Mouse (Mus musculus): ENCODE data around the gene 6820408C15Rik. TPM values are rescaled to one million over a fixed set of nuclear protein-coding genes. Genes with fewer than 3 reads are reported as not detected.

6820408C15Rik gene
- 1.0 and 1.4 TPM in 2 replicates for polyA plus RNA-seq (2012; rRNA removed)

GRCm38 (mm10) chr2:152415287-152415686 is at the start of gene 6820408C15Rik:
6820408C15Rik (plus strand) TSS chr2:152415587.

GRCm38 (mm10) chr2:152376345-152376741 is 39.0 kb upstream of the 6820408C15Rik start, which contains the start of gene Nrsn2:
Nrsn2 (minus strand) TSS chr2:152376638.

DNA sequence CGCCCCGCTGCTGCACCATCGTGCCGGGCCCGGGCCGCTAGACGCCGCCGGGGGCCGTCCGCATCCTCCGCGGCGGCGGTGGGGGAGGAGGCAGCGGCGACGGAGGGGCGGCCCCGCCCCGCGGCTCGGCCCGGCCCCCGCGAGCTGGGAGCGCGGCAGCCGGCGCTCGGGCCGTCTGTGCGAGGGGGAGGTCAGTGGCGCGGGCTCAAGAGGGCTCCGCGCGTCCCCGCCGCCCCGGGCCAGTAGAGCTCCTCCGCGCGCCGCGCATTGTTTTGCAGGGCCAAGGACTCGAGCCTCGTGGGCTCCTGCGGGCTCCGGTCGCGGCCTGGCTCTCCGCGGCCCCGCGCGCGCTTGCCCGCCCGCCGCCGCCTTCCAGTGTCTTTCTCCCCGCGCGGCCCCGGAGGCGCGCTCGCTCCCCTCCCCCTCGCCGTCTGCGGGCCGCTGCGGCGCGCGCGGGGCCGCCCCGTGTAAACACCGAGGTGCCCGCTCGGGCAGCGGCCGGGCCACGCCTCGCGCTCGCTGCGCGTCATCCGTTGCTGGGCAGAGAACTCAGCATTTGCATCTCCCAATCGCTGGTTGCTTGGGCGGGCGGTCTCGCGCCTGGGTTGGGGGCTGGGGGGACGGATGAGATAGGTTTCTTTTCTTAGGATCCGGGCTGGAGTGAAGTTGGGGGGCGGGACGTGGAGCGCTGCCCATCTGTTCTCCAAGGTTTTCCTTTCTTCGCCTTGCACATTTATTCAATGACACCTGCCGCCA is 17.5 kb upstream of the 6820408C15Rik start, which contains the start of gene Sox12:
Gene Sox12, minus strand, starts transcription at position 384 of the 756 bp plus-strand sequence.

GRCm38 (mm10) chr2:152414591-152415165 is 709 bp upstream of the 6820408C15Rik start, which contains the start of gene Zcchc3:
Zcchc3 (minus strand) TSS chr2:152415027.

GRCm38 (mm10) chr2:152464570-152465150 is 49.3 kb downstream of the 6820408C15Rik start, which contains the start of gene Defb23:
Defb23 (minus strand) TSS chr2:152464620.

DNA sequence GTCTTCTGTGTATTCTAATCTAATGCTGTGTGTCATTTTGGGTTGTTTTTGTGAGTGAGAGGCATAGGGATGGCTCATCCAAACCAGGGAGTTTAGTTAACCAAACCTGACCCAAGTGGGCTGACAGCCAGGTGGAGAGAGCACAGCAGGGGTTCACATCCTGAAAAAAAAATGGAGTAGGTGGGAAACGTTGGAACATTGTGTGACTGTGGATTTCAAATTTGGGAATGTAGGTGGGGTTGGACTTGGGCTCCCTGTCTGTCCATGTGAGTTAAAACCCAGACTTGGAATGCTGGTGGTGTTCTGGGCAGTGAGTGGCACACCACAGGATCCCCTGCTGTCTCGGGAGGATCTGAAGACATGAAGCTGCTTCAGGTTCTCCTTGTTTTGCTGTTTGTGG is 61.4 kb downstream of the 6820408C15Rik start, which contains the start of gene Defb20:
Gene Defb20, plus strand, starts transcription at position 301 of the 400 bp plus-strand sequence.

DNA sequence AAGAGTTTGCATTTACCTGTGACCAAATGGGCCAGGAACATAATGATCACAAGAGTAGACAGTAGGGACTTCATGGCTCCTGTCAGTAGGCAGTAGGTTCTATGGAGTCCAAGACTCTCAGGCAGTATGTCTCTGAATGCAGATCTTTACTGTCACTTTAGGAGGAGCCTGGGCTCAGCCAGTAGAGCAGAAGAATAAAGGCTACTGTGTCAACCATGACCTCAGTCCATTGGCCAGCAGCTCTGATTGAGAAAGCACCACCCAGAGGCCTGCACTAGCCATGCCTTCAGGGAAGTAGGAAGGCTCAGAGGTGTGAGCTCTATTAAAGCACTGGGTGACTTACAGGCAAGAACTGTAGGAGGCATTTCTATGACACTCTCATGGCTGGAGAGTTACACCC is 74.7 kb downstream of the 6820408C15Rik start, which contains the start of gene Defb22:
Gene Defb22, minus strand, starts transcription at position 101 of the 400 bp plus-strand sequence.

Other genes starting within 250 kb of the 6820408C15Rik start
- gene Csnk2a1, start 188.7 kb upstream of the 6820408C15Rik start, polyA plus RNA-seq (2012; rRNA removed) = 81.5 and 106 TPM in 2 replicates
- 27.5 and 39.2 TPM in 2 replicates for gene Tbc1d20, start 121.8 kb upstream of the 6820408C15Rik start, polyA plus RNA-seq (2012; rRNA removed)
- 145 and 183 TPM in 2 replicates for gene Rbck1, start 82.9 kb upstream of the 6820408C15Rik start, polyA plus RNA-seq (2012; rRNA removed)
- gene Trib3, start 71.6 kb upstream of the 6820408C15Rik start, polyA plus RNA-seq (2012; rRNA removed) = 1.2 and 1.3 TPM in 2 replicates
- 4.1 and 6.5 TPM in 2 replicates for gene Nrsn2, start 38.9 kb upstream of the 6820408C15Rik start, polyA plus RNA-seq (2012; rRNA removed)
- gene Sox12, start 17.5 kb upstream of the 6820408C15Rik start, polyA plus RNA-seq (2012; rRNA removed) = 51.5 and 69.9 TPM in 2 replicates
- gene Zcchc3, start 560 bp upstream of the 6820408C15Rik start, polyA plus RNA-seq (2012; rRNA removed) = 42.1 and 60.6 TPM in 2 replicates
- not detected in 2 replicates for gene Defb23, start 49.0 kb downstream of the 6820408C15Rik start, polyA plus RNA-seq (2012; rRNA removed)
- not detected in 2 replicates for gene Defb20, start 61.5 kb downstream of the 6820408C15Rik start, polyA plus RNA-seq (2012; rRNA removed)
- gene Defb22, start 74.6 kb downstream of the 6820408C15Rik start, polyA plus RNA-seq (2012; rRNA removed) = not detected in 2 replicates
- gene Defb26, start 96.1 kb downstream of the 6820408C15Rik start, polyA plus RNA-seq (2012; rRNA removed) = not detected in 2 replicates
- gene Defb28, start 102.7 kb downstream of the 6820408C15Rik start, polyA plus RNA-seq (2012; rRNA removed) = not detected in 2 replicates
- not detected in 2 replicates for gene Defb29, start 124.5 kb downstream of the 6820408C15Rik start, polyA plus RNA-seq (2012; rRNA removed)
- gene Gm17416, start 153.8 kb downstream of the 6820408C15Rik start, polyA plus RNA-seq (2012; rRNA removed) = not detected in 2 replicates
- not detected in 2 replicates for gene Defb21, start 157.2 kb downstream of the 6820408C15Rik start, polyA plus RNA-seq (2012; rRNA removed)
- not detected in 2 replicates for gene Defb19, start 164.7 kb downstream of the 6820408C15Rik start, polyA plus RNA-seq (2012; rRNA removed)
- not detected in 2 replicates for gene Defb45, start 183.8 kb downstream of the 6820408C15Rik start, polyA plus RNA-seq (2012; rRNA removed)
- gene Defb36, start 188.7 kb downstream of the 6820408C15Rik start, polyA plus RNA-seq (2012; rRNA removed) = not detected in 2 replicates
- gene Defb25, start 207.5 kb downstream of the 6820408C15Rik start, polyA plus RNA-seq (2012; rRNA removed) = 0.56 TPM in 1 of 2 replicates, not detected in the other
- gene Rem1, start 211.4 kb downstream of the 6820408C15Rik start, polyA plus RNA-seq (2012; rRNA removed) = 0.23 and 1.1 TPM in 2 replicates